Comparison of ENCODE assay signal across 14 mouse cellular contexts in genomic region chr17:6145244-6145643, GRCm38 (mm10).
"Had no signal": no experiment of that assay in that cellular context is flagged by ENCODE, and none has a peak within 500 bp of the region (broad histone marks: within the 10 kb centered on the region; RNA-seq: fewer than 3 reads in every experiment).

No protein-coding gene starts in this region.

- H3K4me1 ChIP-seq: midbrain, embryonic 12.5 days; neural tube, embryonic 12.5 days; stomach, embryonic 15.5 days had no signal

- H3K36me3 ChIP-seq: stomach, embryonic 15.5 days had no signal

- H3K9me3 ChIP-seq: midbrain, embryonic 10.5 days; midbrain, embryonic 12.5 days; neural tube, embryonic 12.5 days; stomach, embryonic 15.5 days had no signal

- H3K4me3 ChIP-seq: midbrain, embryonic 10.5 days; midbrain, embryonic 12.5 days; neural tube, embryonic 12.5 days; stomach, embryonic 15.5 days had no signal

- H3K27me3 ChIP-seq: midbrain, embryonic 12.5 days; neural tube, embryonic 12.5 days; stomach, embryonic 15.5 days had no signal

- DNase-seq: lung, adult 18-20 months; lung, embryonic 14.5 days; lung, postnatal 10 days; lung, postnatal 4 days; midbrain, embryonic 14.5 days; right cerebral cortex, postnatal 14 days; thymus, adult 2 months; thymus, postnatal 25 days had no signal

- H3K27ac ChIP-seq: midbrain, embryonic 10.5 days; midbrain, embryonic 12.5 days; neural tube, embryonic 12.5 days; stomach, embryonic 15.5 days; stomach, postnatal 0 days had no signal

- H3K4me2 ChIP-seq: lung, embryonic 14.5 days; midbrain, embryonic 12.5 days; neural tube, embryonic 12.5 days; stomach, embryonic 15.5 days had no signal

- ATAC-seq: midbrain, embryonic 16.5 days had no signal

- H3K9ac ChIP-seq: lung, embryonic 14.5 days; midbrain, embryonic 12.5 days; neural tube, embryonic 12.5 days; stomach, embryonic 15.5 days had no signal
